Mouse (Mus musculus): Measurements from ENCODE around the gene D430041D05Rik.

- no peak for TF ChIP-seq CTCF (IDR thresholded peaks at IDR 0.05; ENCODE audit: extremely low read depth, insufficient read depth, low read length)
- no peak for TF ChIP-seq POLR2A (IDR thresholded peaks at IDR 0.05; ENCODE audit: extremely low read depth, insufficient read depth, low read length)
These were observed 42.9 kb downstream of the D430041D05Rik start for GRCm38 (mm10) chr2:104367836-104368298.
